Mouse (Mus musculus) NIH3T3 (cell line): ENCODE data around the gene Mkrn1.
A peak's percentile ranks its signal among the peaks of the same experiment; 100 is the strongest.
"Not testable (repeated sequence)": the region's sequence is repeated elsewhere in the genome, so short reads cannot be mapped to it uniquely, and the experiment has no call there.

Experiments
- DNase-seq: peaks from one replicate; pipeline ENCODE4 v3.0.0-alpha.2; 2012; ENCODE audit warnings: low read depth

Gene Mkrn1

GRCm38 (mm10) chr6:39419851-39420721, at the start of gene Mkrn1:
Gene Mkrn1, minus strand, starts transcription at chr6:39420462.
- DNase-seq: peak; percentile 77

GRCm38 (mm10) chr6:39469427-39469826, 49.2 kb upstream of the Mkrn1 start:
- no peak for DNase-seq

GRCm38 (mm10) chr6:39462621-39463538, 42.6 kb upstream of the Mkrn1 start:
- peak; percentile 95 for DNase-seq

GRCm38 (mm10) chr6:39460040-39460439, 39.8 kb upstream of the Mkrn1 start:
- DNase-seq: peak; percentile 44

- no peak for DNase-seq
These were observed 35.3 kb upstream of the Mkrn1 start for GRCm38 (mm10) chr6:39455339-39456160.

- DNase-seq: no peak
These were observed 34.4 kb upstream of the Mkrn1 start for GRCm38 (mm10) chr6:39454616-39455015.

- no peak for DNase-seq
These were observed 33.3 kb upstream of the Mkrn1 start for GRCm38 (mm10) chr6:39453564-39453963.

GRCm38 (mm10) chr6:39451033-39451432, 30.8 kb upstream of the Mkrn1 start:
- no peak for DNase-seq

GRCm38 (mm10) chr6:39450580-39450979, 30.3 kb upstream of the Mkrn1 start:
- no peak for DNase-seq

GRCm38 (mm10) chr6:39447429-39448185, 27.3 kb upstream of the Mkrn1 start:
- peak; percentile 92 for DNase-seq

GRCm38 (mm10) chr6:39445801-39446572, 25.7 kb upstream of the Mkrn1 start:
- DNase-seq: no peak

GRCm38 (mm10) chr6:39442786-39443287, 22.6 kb upstream of the Mkrn1 start:
- no peak for DNase-seq

- DNase-seq: no peak
These were observed 19.9 kb upstream of the Mkrn1 start for GRCm38 (mm10) chr6:39440207-39440606.

- not testable (repeated sequence) for DNase-seq
These were observed 17.3 kb upstream of the Mkrn1 start for GRCm38 (mm10) chr6:39437519-39437918.

- DNase-seq: no peak
These were observed 15.6 kb upstream of the Mkrn1 start for GRCm38 (mm10) chr6:39435875-39436274.

GRCm38 (mm10) chr6:39434886-39435492, 14.7 kb upstream of the Mkrn1 start:
- no peak for DNase-seq

- DNase-seq: no peak
These were observed 14.0 kb upstream of the Mkrn1 start for GRCm38 (mm10) chr6:39434111-39434885.

- DNase-seq: no peak
These were observed 13.4 kb upstream of the Mkrn1 start for GRCm38 (mm10) chr6:39433701-39434100.

- no peak for DNase-seq
These were observed 12.9 kb upstream of the Mkrn1 start for GRCm38 (mm10) chr6:39433174-39433573.
